Mouse (Mus musculus) MEL (cell line): ENCODE results near the gene Mitf. TPM values are rescaled to one million over a fixed set of nuclear protein-coding genes. Genes with fewer than 3 reads are reported as not detected.

Source experiments
- DNase-seq: peaks from one replicate; pipeline ENCODE4 v3.0.0; 2011; ENCODE audit warnings: low read depth, low spot score
- H3K27ac ChIP-seq: 2 replicates; pipeline ENCODE4 v1.5.1; 2012; ENCODE audit warnings: low read depth, mild to moderate bottlenecking, control low read depth, low read length, moderate library complexity; ENCODE audit not compliant: control insufficient read depth
- H3K27me3 ChIP-seq, 2 experiments: fragments of 150-350 bp in 1 of 2; sonication (generic) in 1 of 2; 2 replicates each; pipeline ENCODE4 v1.6.1; 2012; ENCODE audit warnings: low read length in 2 of 2, mild to moderate bottlenecking in 2 of 2, improper control_type of control experiment in 1 of 2, moderate library complexity in 1 of 2; ENCODE audit not compliant: insufficient read depth in 2 of 2, control insufficient read depth in 1 of 2
- H3K36me3 ChIP-seq, 2 experiments: 2 replicates each; pipeline ENCODE4 v1.6.1; 2012 to 2014; ENCODE audit warnings: low read length in 2 of 2, improper control_type of control experiment in 1 of 2, inconsistent platforms in 1 of 2, mild to moderate bottlenecking in 1 of 2; ENCODE audit not compliant: insufficient read depth in 2 of 2, control insufficient read depth in 1 of 2
- H3K4me1 ChIP-seq, 2 experiments: fragments of 150-350 bp in 1 of 2; sonication (generic) in 1 of 2; 2 replicates each; pipeline ENCODE4 v1.6.1; 2012; ENCODE audit warnings: low read length in 2 of 2, improper control_type of control experiment in 1 of 2, mild to moderate bottlenecking in 1 of 2; ENCODE audit not compliant: insufficient read depth in 2 of 2, control insufficient read depth in 1 of 2
- H3K4me3 ChIP-seq, 2 experiments: fragments of 150-350 bp in 1 of 2; sonication (generic) in 1 of 2; 2 replicates each; pipeline ENCODE4 v1.5.1; 2012; ENCODE audit warnings: low read depth in 2 of 2, low read length in 2 of 2, mild to moderate bottlenecking in 2 of 2, moderate library complexity in 2 of 2, control low read depth in 1 of 2, improper control_type of control experiment in 1 of 2; ENCODE audit not compliant: control insufficient read depth in 1 of 2, insufficient read depth in 1 of 2
- H3K79me2 ChIP-seq: 2 replicates; pipeline ENCODE4 v1.6.1; 2012; ENCODE audit warnings: mild to moderate bottlenecking, low read length, moderate library complexity; ENCODE audit not compliant: control insufficient read depth, poor library complexity, insufficient read depth
- H3K9ac ChIP-seq: 2 replicates; pipeline ENCODE4 v1.6.1; 2012; ENCODE audit warnings: low read depth, mild to moderate bottlenecking, control low read depth, low read length, moderate library complexity; ENCODE audit not compliant: control insufficient read depth, poor library complexity, severe bottlenecking
- H3K9me3 ChIP-seq: fragments of 150-350 bp; sonication (generic); replicated peaks from 2 replicates; pipeline ENCODE4 v1.6.1; 2012; ENCODE audit warnings: mild to moderate bottlenecking, low read length, improper control_type of control experiment, moderate library complexity; ENCODE audit not compliant: insufficient read depth
- CTCF ChIP-seq, 3 experiments: IDR thresholded peaks in 2 of 3; conservative IDR thresholded peaks in 1 of 3; 2 replicates each; pipeline ENCODE4 v1.5.1; 2011 to 2012; ENCODE audit warnings: low read length in 3 of 3, low read depth in 2 of 3, mild to moderate bottlenecking in 2 of 3, improper control_type of control experiment in 1 of 3, inconsistent platforms in 1 of 3, mixed read lengths in 1 of 3, moderate library complexity in 1 of 3; ENCODE audit not compliant: control insufficient read depth in 1 of 3, insufficient read depth in 1 of 3, poor library complexity in 1 of 3, severe bottlenecking in 1 of 3
- GABPA ChIP-seq: IDR thresholded peaks from 2 replicates; pipeline ENCODE4 v1.6.1; 2012; ENCODE audit warnings: low read depth, mild to moderate bottlenecking, inconsistent platforms, low read length, improper control_type of control experiment, moderate library complexity
- HCFC1 ChIP-seq: IDR thresholded peaks from 2 replicates; pipeline ENCODE4 v1.6.1; 2012; ENCODE audit warnings: low read depth, mild to moderate bottlenecking, inconsistent platforms, low read length, improper control_type of control experiment, moderate library complexity
- KAT2A ChIP-seq: conservative IDR thresholded peaks from 2 replicates; pipeline ENCODE4 v1.6.1; 2012; ENCODE audit warnings: low read depth, low read length, improper control_type of control experiment, inconsistent platforms
- MAFK ChIP-seq: IDR thresholded peaks from 2 replicates; pipeline ENCODE4 v1.6.1; 2011; ENCODE audit warnings: low read depth, mild to moderate bottlenecking, low read length, improper control_type of control experiment, borderline replicate concordance
- MAX ChIP-seq: IDR thresholded peaks from 2 replicates; pipeline ENCODE4 v1.6.1; 2011; ENCODE audit warnings: low read length, improper control_type of control experiment
- MXI1 ChIP-seq: IDR thresholded peaks from 2 replicates; pipeline ENCODE4 v1.6.1; 2011; ENCODE audit warnings: mild to moderate bottlenecking, low read depth, low read length, improper control_type of control experiment
- MYC ChIP-seq: IDR thresholded peaks from 2 replicates; pipeline ENCODE4 v1.6.1; 2011; ENCODE audit warnings: low read depth, mild to moderate bottlenecking, low read length, improper control_type of control experiment, moderate library complexity
- POLR2AphosphoS2 ChIP-seq: IDR thresholded peaks from 2 replicates; pipeline ENCODE4 v1.6.1; 2011; ENCODE audit warnings: low read length, improper control_type of control experiment
- RAD21 ChIP-seq: IDR thresholded peaks from 2 replicates; pipeline ENCODE4 v1.6.1; 2011; ENCODE audit warnings: mild to moderate bottlenecking, low read depth, low read length, improper control_type of control experiment
- TAL1 ChIP-seq: IDR thresholded peaks from 2 replicates; pipeline ENCODE4 v1.6.1; 2012; ENCODE audit warnings: mild to moderate bottlenecking, inconsistent platforms, low read length, moderate library complexity, mixed read lengths
- TBP ChIP-seq: IDR thresholded peaks from 2 replicates; pipeline ENCODE4 v1.8.0; 2011; ENCODE audit warnings: low read depth, low read length, improper control_type of control experiment
- TCF12 ChIP-seq: IDR thresholded peaks from 2 replicates; pipeline ENCODE4 v1.6.1; 2014; ENCODE audit warnings: low read depth, mild to moderate bottlenecking, inconsistent platforms, low read length, improper control_type of control experiment, moderate library complexity
- USF2 ChIP-seq, 2 experiments: IDR thresholded peaks; 2 replicates each; pipeline ENCODE4 v1.6.1; 2011 to 2012; ENCODE audit warnings: improper control_type of control experiment in 2 of 2, low read length in 2 of 2, borderline replicate concordance in 1 of 2, inconsistent platforms in 1 of 2, low read depth in 1 of 2, mild to moderate bottlenecking in 1 of 2; ENCODE audit not compliant: insufficient read depth in 1 of 2
- ZMIZ1 ChIP-seq: IDR thresholded peaks from 2 replicates; pipeline ENCODE4 v1.6.1; 2012; ENCODE audit warnings: low read depth, mild to moderate bottlenecking, inconsistent platforms, low read length, improper control_type of control experiment, moderate library complexity
- polyA plus RNA-seq, 2 experiments: library from polyadenylated mRNA; stranded (reverse) in 1 of 2; unstranded in 1 of 2; fragments of >175 nt in 1 of 2; fragments of >200 nt in 1 of 2; gene quantifications; 2 replicates each; pipeline versions ENCODE4 v1.2.1 to v1.2.4; 2012; ENCODE audit warnings: low replicate concordance in 2 of 2, low read depth in 1 of 2; ENCODE audit not compliant: insufficient read length in 2 of 2, insufficient read depth in 1 of 2, missing spikeins in 1 of 2
- total RNA-seq: library from RNA; depleted of rRNA; stranded (reverse); fragments of 300-350 nt; gene quantifications from 2 replicates; pipeline ENCODE4 v1.2.3, GENCODE M21; 2012

Mitf gene
- total and polyA plus RNA-seq, 3 experiments = 1.8 to 2.1 TPM; not detected in 1

GRCm38 (mm10) chr6:97868005-97868404 lies 61.2 kb downstream of the Mitf start:
- Histone ChIP-seq H3K27me3 (no peaks in the 10 kb centered on the region), H3K9ac (no peak overlapping the region), H3K4me1 (no peaks in the 10 kb centered on the region), H3K36me3 (no peaks in the 10 kb centered on the region), H3K4me3 (no peak overlapping the region), H3K79me2 (no peaks in the 10 kb centered on the region), H3K27ac (no peak overlapping the region), H3K9me3 (no peaks in the 10 kb centered on the region)
- no peak for DNase-seq
- TF ChIP-seq MYC (no peak), RAD21 (no peak)

DNA sequence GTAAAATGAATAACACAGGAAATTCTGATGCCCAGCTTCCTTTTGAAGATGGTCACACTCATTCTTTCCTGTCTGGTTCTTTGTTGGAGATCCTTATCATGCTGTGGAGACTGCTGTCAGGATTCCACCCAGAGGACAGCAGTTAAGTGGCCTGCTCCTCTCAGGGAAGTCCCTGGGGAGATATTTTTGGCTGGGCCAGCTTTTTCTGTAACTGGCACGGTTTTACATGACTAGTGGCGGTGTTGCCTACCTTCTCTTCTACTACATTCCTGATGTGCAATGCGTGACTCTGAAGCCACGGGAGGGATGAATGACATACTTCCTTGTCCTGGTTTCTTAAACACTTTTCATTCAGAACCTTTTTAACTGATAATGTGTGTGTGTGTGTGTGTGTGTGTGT lies 63.1 kb downstream of the Mitf start:
- no peaks in the 10 kb centered on the region for H3K9me3 ChIP-seq
- H3K79me2 ChIP-seq = no peaks in the 10 kb centered on the region
- H3K9ac ChIP-seq = no peak overlapping the region
- TF ChIP-seq ZMIZ1 (no peak), MXI1 (no peak), TBP (no peak), MAFK (no peak), MAX (no peak), TCF12 (no peak), HCFC1 (no peak), POLR2AphosphoS2 (no peak), GABPA (no peak), USF2 (IDR thresholded peaks at IDR 0.05; ENCODE audit: borderline replicate concordance in 1 of 2, insufficient read depth in 1 of 2, low read depth in 1 of 2, low read length in 2 of 2) (no peak), TAL1 (no peak), CTCF (IDR thresholded peaks at IDR 0.05 in 2 of 3, conservative IDR thresholded peaks at IDR 0.05 in 1 of 3; ENCODE audit: control insufficient read depth in 1 of 3, insufficient read depth in 1 of 3, low read depth in 2 of 3, low read length in 3 of 3, poor library complexity in 1 of 3, severe bottlenecking in 1 of 3) (no peak), KAT2A (no peak)
- TF ChIP-seq, all 39 proteins: peak for 0
- Histone ChIP-seq H3K4me3 (no peak overlapping the region), H3K4me1 (no peaks in the 10 kb centered on the region), H3K27ac (no peak overlapping the region), H3K27me3 (no peaks in the 10 kb centered on the region), H3K36me3 (no peaks in the 10 kb centered on the region)
- no peak for DNase-seq
